Mouse (Mus musculus) heart, embryonic 12.5 days (tissue): ENCODE measurements around the gene Adprhl1. TPM values are rescaled to one million over a fixed set of nuclear protein-coding genes. Genes with fewer than 3 reads are reported as not detected.

Experiments
- ATAC-seq: fragments of 200-750 bp; cut with Nextera tagmentation; 2 replicates; pipeline ENCODE4 v1.8.0; 2017; ENCODE audit warnings: moderate TSS enrichment, moderate library complexity; ENCODE audit not compliant: insufficient number of reproducible peaks, low FRiP score
- H3K27ac ChIP-seq: fragments of 300-500 bp; sonication (generic); 2 replicates; pipeline ENCODE4 v1.5.1; 2016; ENCODE audit warnings: mild to moderate bottlenecking, moderate library complexity; ENCODE audit not compliant: poor library complexity, severe bottlenecking
- H3K27me3 ChIP-seq: fragments of 300-500 bp; sonication (generic); replicated peaks from 2 replicates; pipeline ENCODE4 v1.6.1; 2016; ENCODE audit warnings: mild to moderate bottlenecking, moderate library complexity
- H3K36me3 ChIP-seq: fragments of 300-500 bp; sonication (generic); 2 replicates; pipeline ENCODE4 v1.6.1; 2016; ENCODE audit warnings: mild to moderate bottlenecking, moderate library complexity
- H3K4me1 ChIP-seq: fragments of 300-500 bp; sonication (generic); replicated peaks from 2 replicates; pipeline ENCODE4 v1.6.1; 2016; ENCODE audit warnings: mild to moderate bottlenecking
- H3K4me2 ChIP-seq: fragments of 300-500 bp; sonication (generic); 2 replicates; pipeline ENCODE4 v1.6.1; 2016; ENCODE audit warnings: mild to moderate bottlenecking, moderate library complexity
- H3K4me3 ChIP-seq: fragments of 300-500 bp; sonication (generic); 2 replicates; pipeline ENCODE4 v1.5.1; 2016; ENCODE audit warnings: mild to moderate bottlenecking
- H3K9ac ChIP-seq: fragments of 300-500 bp; sonication (generic); 2 replicates; pipeline ENCODE4 v1.6.1; 2016; ENCODE audit warnings: mild to moderate bottlenecking, moderate library complexity
- H3K9me3 ChIP-seq: fragments of 300-500 bp; sonication (generic); replicated peaks from 2 replicates; pipeline ENCODE4 v1.6.1; 2016; ENCODE audit warnings: mild to moderate bottlenecking, moderate library complexity
- WGBS: fragments of 180-500 bp; shearing (Covaris S2); methylation state at CpG from one replicate; pipeline ENCODE4 v1.1.7; 2016; 5-methylcytosine and 5-hydroxymethylcytosine counted together
- polyA plus RNA-seq: library from polyadenylated mRNA; unstranded; fragments of >200 nt; fragmentation: Nextera tagmentation; extraction: Ambion mirVana; gene quantifications from 2 replicates; pipeline ENCODE4 v1.2.1, GENCODE M21; 2016

The Adprhl1 gene
- polyA plus RNA-seq, 1 experiment from 2014 or later, result 167 TPM

- Histone ChIP-seq H3K4me1 (peaks cover 70% of the 10 kb centered on the region), H3K27me3 (no peaks in the 10 kb centered on the region), H3K4me3 (no peak overlapping the region), H3K4me2 (no peak overlapping the region), H3K9ac (no peak overlapping the region), H3K36me3 (peaks cover 33% of the 10 kb centered on the region), H3K27ac (peak overlapping the region; percentile 62), H3K9me3 (no peaks in the 10 kb centered on the region)
- WGBS, result 53% methylated on average over 12 of the region's 12 CpGs
- ATAC-seq, result no peak
These were observed 24.2 kb downstream of the Adprhl1 start for GRCm38 (mm10) chr8:13229802-13230201.

- Histone ChIP-seq H3K9ac (peak overlapping the region; percentile 38; the same call in 1 of the 2 replicates), H3K27me3 (no peaks in the 10 kb centered on the region), H3K27ac (peak overlapping the region; percentile 62), H3K4me3 (no peak overlapping the region), H3K9me3 (no peaks in the 10 kb centered on the region), H3K36me3 (peaks cover 32% of the 10 kb centered on the region), H3K4me1 (peaks cover 70% of the 10 kb centered on the region), H3K4me2 (no peak overlapping the region)
- WGBS, result 41% methylated on average over 9 of the region's 9 CpGs
- ATAC-seq, result 0 out of 2 replicates have a peak, but pooled peaks have one; percentile 2
These were observed 24.9 kb downstream of the Adprhl1 start for GRCm38 (mm10) chr8:13228923-13229610.

GRCm38 (mm10) chr8:13227184-13227583 lies 26.8 kb downstream of the Adprhl1 start:
- WGBS, result 53% methylated on average over 3 of the region's 3 CpGs
- ATAC-seq, result no peak
- Histone ChIP-seq H3K9ac (no peak overlapping the region), H3K4me2 (no peak overlapping the region), H3K27me3 (no peaks in the 10 kb centered on the region), H3K4me3 (no peak overlapping the region), H3K36me3 (peaks cover 38% of the 10 kb centered on the region), H3K27ac (peak overlapping the region; percentile 86), H3K4me1 (peaks cover 65% of the 10 kb centered on the region), H3K9me3 (no peaks in the 10 kb centered on the region)

GRCm38 (mm10) chr8:13226288-13226687 lies 27.7 kb downstream of the Adprhl1 start:
- Histone ChIP-seq H3K9me3 (no peaks in the 10 kb centered on the region), H3K4me2 (peak overlapping the region; percentile 40), H3K4me1 (peaks cover 57% of the 10 kb centered on the region), H3K4me3 (no peak overlapping the region), H3K36me3 (peaks cover 41% of the 10 kb centered on the region), H3K27me3 (no peaks in the 10 kb centered on the region), H3K27ac (peak overlapping the region; percentile 86), H3K9ac (peak overlapping the region; percentile 52)
- 57% methylated on average over 6 of the region's 6 CpGs for WGBS
- ATAC-seq, result peak; percentile 39; the same call in 1 of the 2 replicates

- Histone ChIP-seq H3K4me1 (peaks cover 38% of the 10 kb centered on the region), H3K27me3 (no peaks in the 10 kb centered on the region), H3K9me3 (no peaks in the 10 kb centered on the region), H3K4me2 (no peak overlapping the region), H3K36me3 (peaks cover 49% of the 10 kb centered on the region), H3K4me3 (no peak overlapping the region), H3K27ac (no peak overlapping the region), H3K9ac (no peak overlapping the region)
- no peak for ATAC-seq
- 79% methylated on average over 9 of the region's 9 CpGs for WGBS
These were observed 29.5 kb downstream of the Adprhl1 start for GRCm38 (mm10) chr8:13224426-13224825.

- H3K27me3 ChIP-seq, result no peaks in the 10 kb centered on the region
- 85% methylated on average over 4 of the region's 4 CpGs for WGBS
- peaks cover 29% of the 10 kb centered on the region for H3K36me3 ChIP-seq
- no peak overlapping the region for H3K4me3 ChIP-seq
- H3K4me1 ChIP-seq, result peaks cover 28% of the 10 kb centered on the region
- no peak overlapping the region for H3K9ac ChIP-seq
- no peak overlapping the region for H3K27ac ChIP-seq
- H3K4me2 ChIP-seq, result no peak overlapping the region
- H3K9me3 ChIP-seq, result no peaks in the 10 kb centered on the region
- no peak for ATAC-seq
These were observed 35.5 kb downstream of the Adprhl1 start for GRCm38 (mm10) chr8:13218441-13218840.

GRCm38 (mm10) chr8:13217986-13218385 lies 36.0 kb downstream of the Adprhl1 start:
- peaks cover 25% of the 10 kb centered on the region for H3K36me3 ChIP-seq
- no peaks in the 10 kb centered on the region for H3K27me3 ChIP-seq
- no peak overlapping the region for H3K4me3 ChIP-seq
- no peak overlapping the region for H3K27ac ChIP-seq
- peaks cover 33% of the 10 kb centered on the region for H3K4me1 ChIP-seq
- no peak for ATAC-seq
- no peak overlapping the region for H3K9ac ChIP-seq
- H3K4me2 ChIP-seq, result no peak overlapping the region
- no peaks in the 10 kb centered on the region for H3K9me3 ChIP-seq

- Histone ChIP-seq H3K4me2 (no peak overlapping the region), H3K4me3 (no peak overlapping the region), H3K4me1 (peaks cover 38% of the 10 kb centered on the region), H3K27ac (no peak overlapping the region), H3K36me3 (peaks cover 16% of the 10 kb centered on the region), H3K9ac (no peak overlapping the region), H3K27me3 (no peaks in the 10 kb centered on the region), H3K9me3 (no peaks in the 10 kb centered on the region)
- WGBS, result 35% methylated on average over 5 of the region's 5 CpGs
- ATAC-seq, result no peak
These were observed 36.9 kb downstream of the Adprhl1 start for GRCm38 (mm10) chr8:13217093-13217492.

GRCm38 (mm10) chr8:13216386-13216785 lies 37.6 kb downstream of the Adprhl1 start:
- no peaks in the 10 kb centered on the region for H3K9me3 ChIP-seq
- H3K4me3 ChIP-seq, result no peak overlapping the region
- 72% methylated on average over 8 of the region's 8 CpGs for WGBS
- H3K27me3 ChIP-seq, result no peaks in the 10 kb centered on the region
- H3K9ac ChIP-seq, result no peak overlapping the region
- H3K4me2 ChIP-seq, result no peak overlapping the region
- no peak for ATAC-seq
- peaks cover 40% of the 10 kb centered on the region for H3K4me1 ChIP-seq
- peaks cover 9% of the 10 kb centered on the region; the same call in 1 of the 2 replicates for H3K36me3 ChIP-seq
- H3K27ac ChIP-seq, result 0 out of 2 replicates have a peak overlapping the region, but pooled peaks have one; percentile 6

- WGBS, result 20% methylated on average over 10 of the region's 10 CpGs
- H3K4me1 ChIP-seq, result peaks cover 62% of the 10 kb centered on the region
- H3K27ac ChIP-seq, result peak overlapping the region; percentile 63
- H3K27me3 ChIP-seq, result no peaks in the 10 kb centered on the region
- H3K9me3 ChIP-seq, result no peaks in the 10 kb centered on the region
- H3K4me2 ChIP-seq, result peak overlapping the region; percentile 58; the same call in 1 of the 2 replicates
- peak; percentile 67 for ATAC-seq
- peak overlapping the region; percentile 3; the same call in 1 of the 2 replicates for H3K9ac ChIP-seq
- no peaks in the 10 kb centered on the region for H3K36me3 ChIP-seq
- no peak overlapping the region for H3K4me3 ChIP-seq
These were observed 40.3 kb downstream of the Adprhl1 start for GRCm38 (mm10) chr8:13213479-13214268.

GRCm38 (mm10) chr8:13209770-13210169 lies 44.2 kb downstream of the Adprhl1 start:
- peak overlapping the region; percentile 48 for H3K4me2 ChIP-seq

More at GRCm38 (mm10) chr8:13209770-13210169, 44.2 kb downstream of the Adprhl1 start:
- no peak overlapping the region for H3K4me3 ChIP-seq
- H3K27ac ChIP-seq, result peak overlapping the region; percentile 90
- H3K9ac ChIP-seq, result no peak overlapping the region
- peak; percentile 42 for ATAC-seq
- no peaks in the 10 kb centered on the region for H3K9me3 ChIP-seq
- no peaks in the 10 kb centered on the region for H3K36me3 ChIP-seq
- no peaks in the 10 kb centered on the region for H3K27me3 ChIP-seq
- WGBS, result 30% methylated on average over 1 of the region's 1 CpGs
- peaks cover 70% of the 10 kb centered on the region for H3K4me1 ChIP-seq
